Mouse (Mus musculus) embryonic fibroblast, embryonic 13.5 days (primary cell): ENCODE data around the gene Morc2b. TPM values are rescaled to one million over a fixed set of nuclear protein-coding genes. Genes with fewer than 3 reads are reported as not detected.
"Not testable (repeated sequence)": the region's sequence is repeated elsewhere in the genome, so short reads cannot be mapped to it uniquely, and the experiment has no call there.

Source experiments
- H3K27ac ChIP-seq: 2 replicates; pipeline ENCODE4 v1.5.1; 2012; ENCODE audit warnings: low read length, control low read depth, inconsistent platforms; ENCODE audit not compliant: insufficient read depth
- H3K4me1 ChIP-seq: 2 replicates; pipeline ENCODE4 v1.6.1; 2011; ENCODE audit warnings: low read length; ENCODE audit not compliant: control insufficient read depth, insufficient read depth
- H3K4me3 ChIP-seq: 2 replicates; pipeline ENCODE4 v1.5.1; 2011; ENCODE audit warnings: mild to moderate bottlenecking, control low read depth, low read length; ENCODE audit not compliant: insufficient read depth
- CTCF ChIP-seq: IDR thresholded peaks from 2 replicates; pipeline ENCODE4 v1.5.1; 2011; ENCODE audit warnings: mild to moderate bottlenecking, control low read depth, low read length, moderate library complexity, borderline replicate concordance; ENCODE audit not compliant: insufficient read depth
- POLR2A ChIP-seq: IDR thresholded peaks from 2 replicates; pipeline ENCODE4 v1.6.1; 2011; ENCODE audit warnings: low read depth, mild to moderate bottlenecking, control low read depth, low read length, moderate library complexity
- polyA plus RNA-seq: library from polyadenylated mRNA; stranded (reverse); fragments of >200 nt; gene quantifications from 2 replicates; pipeline ENCODE4 v1.2.4, GENCODE M21; 2011; ENCODE audit warnings: low read depth; ENCODE audit not compliant: missing spikeins, insufficient read length

Gene Morc2b
- polyA plus RNA-seq = not detected in 2 replicates

- no peaks in the 10 kb centered on the region for H3K4me1 ChIP-seq
- no peak within 1 kb of the TSS for H3K4me3 ChIP-seq
- no peak within 1 kb of the TSS for H3K27ac ChIP-seq
- TF ChIP-seq POLR2A = no peak
- no peak for TF ChIP-seq CTCF
Observed at GRCm38 (mm10) chr17:33139261-33139820, at the start of gene Morc2b. Gene Morc2b, minus strand, starts transcription at chr17:33139683.

GRCm38 (mm10) chr17:33168147-33168546, 28.7 kb upstream of the Morc2b start, which contains the start of gene Olfr55:
Gene Olfr55, plus strand, starts transcription at chr17:33168447.
- not testable (repeated sequence) for H3K4me3 ChIP-seq, H3K4me1 ChIP-seq, H3K27ac ChIP-seq

GRCm38 (mm10) chr17:33126257-33126656, 13.2 kb downstream of the Morc2b start:
- no peak for TF ChIP-seq CTCF
- TF ChIP-seq POLR2A = no peak

GRCm38 (mm10) chr17:33124546-33124945, 14.9 kb downstream of the Morc2b start:
- Histone ChIP-seq H3K4me3 (no peak overlapping the region), H3K4me1 (no peaks in the 10 kb centered on the region), H3K27ac (no peak overlapping the region)
- no peak for TF ChIP-seq POLR2A
- no peak for TF ChIP-seq CTCF

More at GRCm38 (mm10) chr17:33126257-33126656, 13.2 kb downstream of the Morc2b start:
- no peak overlapping the region for H3K4me3 ChIP-seq
- H3K27ac ChIP-seq = no peak overlapping the region
- no peaks in the 10 kb centered on the region for H3K4me1 ChIP-seq

- TF ChIP-seq CTCF (no peak), POLR2A (no peak)
- H3K27ac ChIP-seq = no peak overlapping the region
- H3K4me1 ChIP-seq = no peaks in the 10 kb centered on the region
- no peak overlapping the region for H3K4me3 ChIP-seq
Observed at GRCm38 (mm10) chr17:33097396-33097795, 42.1 kb downstream of the Morc2b start.

- H3K4me3 ChIP-seq = peak overlapping the region; percentile 84
- TF ChIP-seq POLR2A (peak; percentile 46), CTCF (no peak)
- H3K4me1 ChIP-seq = no peaks in the 10 kb centered on the region
- peak overlapping the region; percentile 55 for H3K27ac ChIP-seq
Observed at GRCm38 (mm10) chr17:33092391-33093193, 46.9 kb downstream of the Morc2b start.

- H3K4me3 ChIP-seq = no peak overlapping the region
- H3K27ac ChIP-seq = no peak overlapping the region
- no peaks in the 10 kb centered on the region for H3K4me1 ChIP-seq
- TF ChIP-seq CTCF = no peak
- no peak for TF ChIP-seq POLR2A
Observed at GRCm38 (mm10) chr17:33091630-33092029, 47.9 kb downstream of the Morc2b start.

GRCm38 (mm10) chr17:33089220-33089949, 50.1 kb downstream of the Morc2b start, which contains the start of gene Zfp563:
Gene Zfp563, plus strand, starts transcription at chr17:33089310.
- Histone ChIP-seq H3K4me3 (peak within 1 kb of the TSS; percentile 29), H3K27ac (peak within 1 kb of the TSS; percentile 56), H3K4me1 (no peaks in the 10 kb centered on the region)
- peak; percentile 75 for TF ChIP-seq POLR2A
- TF ChIP-seq CTCF = no peak

- TF ChIP-seq CTCF = no peak
- TF ChIP-seq POLR2A = no peak
- Histone ChIP-seq H3K4me3 (no peak within 1 kb of the TSS), H3K27ac (no peak within 1 kb of the TSS), H3K4me1 (no peaks in the 10 kb centered on the region)
Observed at GRCm38 (mm10) chr17:33067958-33068357, 71.5 kb downstream of the Morc2b start, which contains the start of gene 4921501E09Rik. Gene 4921501E09Rik, minus strand, starts transcription at chr17:33068058.

Other genes with a start within 250 kb of the Morc2b start
- 9.1 and 10.7 TPM in 2 replicates for gene Zfp870, start 248.0 kb downstream of the Morc2b start, polyA plus RNA-seq
- not detected in 2 replicates for gene Cyp4f14, start 222.3 kb downstream of the Morc2b start, polyA plus RNA-seq
- gene Cyp4f13, start 192.3 kb downstream of the Morc2b start, polyA plus RNA-seq = 10.0 and 14.2 TPM in 2 replicates
- 4.8 and 6.5 TPM in 2 replicates for gene Zfp472, start 173.9 kb downstream of the Morc2b start, polyA plus RNA-seq
- gene Zfp952, start 146.6 kb downstream of the Morc2b start, polyA plus RNA-seq = 10.3 and 11.3 TPM in 2 replicates
- 4.2 and 8.1 TPM in 2 replicates for gene Zfp763, start 106.3 kb downstream of the Morc2b start, polyA plus RNA-seq
- not detected in 2 replicates for gene 4921501E09Rik, start 71.6 kb downstream of the Morc2b start, polyA plus RNA-seq
- gene Zfp563, start 50.4 kb downstream of the Morc2b start, polyA plus RNA-seq = 5.6 and 5.7 TPM in 2 replicates
- gene Olfr55, start 28.8 kb upstream of the Morc2b start, polyA plus RNA-seq = not detected in 2 replicates
- gene Olfr239, start 51.6 kb upstream of the Morc2b start, polyA plus RNA-seq = not detected in 2 replicates
- 0.20 and 0.35 TPM in 2 replicates for gene Olfr1564, start 82.0 kb upstream of the Morc2b start, polyA plus RNA-seq
- 12.6 and 13.3 TPM in 2 replicates for gene Zfp955a, start 115.5 kb upstream of the Morc2b start, polyA plus RNA-seq
- not detected in 2 replicates for gene Olfr63, start 125.0 kb upstream of the Morc2b start, polyA plus RNA-seq
- gene Zfp955b, start 149.9 kb upstream of the Morc2b start, polyA plus RNA-seq = 10.7 and 10.8 TPM in 2 replicates
- gene Zfp81, start 219.2 kb upstream of the Morc2b start, polyA plus RNA-seq = 14.4 and 16.3 TPM in 2 replicates